Mouse (Mus musculus) right cerebral cortex, postnatal 36 days (tissue): ENCODE results near the gene Dvl2.
"Not testable (repeated sequence)": the region's sequence is repeated elsewhere in the genome, so short reads cannot be mapped to it uniquely, and the experiment has no call there.

Source experiments
- DNase-seq, 2 experiments: peaks; one replicate each; pipeline ENCODE4 v3.0.0; 2022; ENCODE audit warnings: low spot score in 2 of 2, mixed read lengths in 1 of 2

The Dvl2 gene

DNA sequence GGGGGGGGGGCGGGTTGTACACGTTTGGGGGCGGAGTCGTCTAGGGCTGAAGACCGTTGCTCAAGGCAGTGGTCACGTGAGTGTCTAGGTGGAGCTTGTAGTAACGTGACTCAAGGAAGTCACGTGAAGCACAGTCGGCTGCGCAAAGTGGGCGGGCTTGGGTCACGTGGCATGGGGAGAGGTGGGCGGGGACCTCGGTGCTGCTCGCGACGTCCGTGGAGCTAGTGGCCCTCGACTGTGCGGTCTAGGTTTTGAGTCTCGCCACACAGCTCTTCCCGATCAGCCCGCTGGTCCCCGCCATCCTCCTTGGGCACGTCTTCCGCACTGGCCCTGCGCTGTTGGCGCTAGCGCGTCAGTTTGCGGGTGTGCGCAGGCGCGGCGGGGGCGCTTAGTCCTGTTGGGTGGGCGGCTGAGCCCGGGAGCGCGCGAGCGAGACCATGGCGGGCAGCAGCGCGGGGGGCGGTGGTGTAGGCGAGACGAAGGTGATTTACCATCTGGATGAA, at the start of gene Dvl2:
Gene Dvl2, plus strand, starts transcription at position 200 of the 503 bp plus-strand sequence.
- DNase-seq, result peak; percentile 89 to 93

DNA sequence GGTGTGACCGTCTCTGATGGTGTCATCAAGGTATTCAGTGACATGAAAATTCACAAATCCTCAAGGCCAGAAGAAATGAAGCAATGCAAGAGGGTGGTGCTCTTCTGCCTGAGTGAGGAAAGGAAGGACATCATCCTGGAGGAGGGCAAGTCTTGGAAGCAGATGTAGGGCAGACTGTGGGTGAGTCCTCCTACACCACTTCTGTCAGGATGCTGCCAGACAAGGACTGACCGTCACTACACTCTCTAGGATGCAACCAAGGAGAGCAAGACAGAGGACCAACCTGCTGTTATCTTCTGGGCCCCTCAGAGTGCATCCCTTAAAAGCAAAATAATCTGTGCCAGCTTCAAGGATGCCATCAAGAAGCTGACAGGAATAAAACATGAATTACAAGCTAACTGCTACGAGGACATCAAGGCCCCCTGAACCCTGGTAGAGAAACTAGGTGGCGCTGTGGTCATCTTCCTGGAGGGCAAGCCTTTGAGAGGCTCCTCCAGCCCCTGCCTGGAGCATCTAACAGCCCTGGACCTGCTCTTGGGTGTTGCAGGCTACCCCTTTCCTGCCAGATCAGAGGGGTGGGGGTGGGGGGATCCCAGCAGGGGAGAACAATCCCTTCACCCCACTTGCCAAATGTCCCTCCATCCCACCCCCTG, 49.5 kb upstream of the Dvl2 start:
- no peak for DNase-seq

DNA sequence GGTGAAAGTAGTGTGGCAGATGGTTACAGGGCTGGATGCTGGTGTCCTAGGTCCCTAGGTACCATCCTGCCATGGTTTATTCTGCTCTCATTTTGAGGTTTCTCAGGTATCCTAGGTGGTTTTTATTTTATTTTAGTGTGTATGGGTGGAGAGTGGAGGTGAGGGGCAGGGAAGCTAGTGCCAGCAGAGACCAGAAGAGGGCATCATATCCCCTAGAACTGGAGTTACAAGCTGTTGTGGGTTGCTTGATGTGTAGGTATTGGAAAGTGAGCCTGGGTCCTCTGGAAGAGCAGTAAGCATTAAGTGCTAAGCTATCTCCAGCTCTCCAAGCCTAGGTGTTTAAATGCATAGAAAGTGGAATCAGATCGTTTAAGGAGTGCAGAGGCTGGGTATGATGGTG, 48.1 kb upstream of the Dvl2 start:
- no peak for DNase-seq

DNA sequence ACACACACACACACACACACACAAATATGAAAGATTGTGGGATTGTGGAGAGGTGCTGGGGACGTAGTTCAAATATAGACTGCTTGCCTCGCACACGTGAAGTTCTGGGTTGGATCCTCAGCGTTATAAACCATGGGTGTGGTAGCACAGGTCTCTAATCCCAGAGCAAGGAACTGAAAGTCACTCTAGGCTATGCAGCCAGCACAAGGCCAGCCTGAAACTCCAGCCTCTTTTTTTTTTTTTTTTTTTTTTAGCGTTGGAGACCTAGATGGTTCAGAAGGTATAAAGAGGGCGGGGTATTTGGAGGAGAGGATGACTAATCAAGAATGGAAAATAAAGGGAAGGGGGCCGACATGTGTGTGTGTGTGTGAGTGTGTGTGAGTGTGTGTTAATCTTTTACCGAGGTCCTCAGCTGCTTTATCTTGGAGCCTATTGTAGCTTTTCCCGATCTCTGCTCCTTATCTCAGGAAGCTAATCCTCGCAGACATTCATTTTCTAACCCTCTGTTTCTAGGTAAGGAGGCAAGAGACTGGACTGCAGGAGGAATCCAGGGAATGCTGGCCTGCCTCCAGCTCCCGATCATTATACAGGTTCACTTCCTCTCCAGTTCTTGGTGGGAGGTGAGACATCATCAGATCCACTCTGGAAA, 47.0 kb upstream of the Dvl2 start:
- no peak for DNase-seq

DNA sequence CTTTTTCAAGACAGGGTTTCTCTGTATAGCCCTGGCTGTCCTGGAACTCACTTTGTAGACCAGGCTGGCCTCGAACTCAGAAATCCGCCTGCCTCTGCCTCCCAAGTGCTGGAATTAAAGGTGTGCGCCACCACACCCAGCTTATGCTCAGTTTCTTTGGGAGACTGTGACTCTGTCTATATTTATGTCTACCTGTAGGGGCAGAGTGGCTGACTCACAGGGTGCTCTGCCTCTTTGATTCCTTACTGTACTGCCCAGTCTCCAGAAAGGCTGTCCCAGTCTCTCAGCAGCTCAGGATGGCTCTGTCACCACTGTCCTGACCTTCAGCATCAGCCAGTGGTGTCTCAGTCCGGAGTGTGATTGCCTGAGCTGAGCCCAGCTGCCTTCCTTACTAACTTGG, 44.8 kb upstream of the Dvl2 start:
- DNase-seq, result not testable (repeated sequence)

DNA sequence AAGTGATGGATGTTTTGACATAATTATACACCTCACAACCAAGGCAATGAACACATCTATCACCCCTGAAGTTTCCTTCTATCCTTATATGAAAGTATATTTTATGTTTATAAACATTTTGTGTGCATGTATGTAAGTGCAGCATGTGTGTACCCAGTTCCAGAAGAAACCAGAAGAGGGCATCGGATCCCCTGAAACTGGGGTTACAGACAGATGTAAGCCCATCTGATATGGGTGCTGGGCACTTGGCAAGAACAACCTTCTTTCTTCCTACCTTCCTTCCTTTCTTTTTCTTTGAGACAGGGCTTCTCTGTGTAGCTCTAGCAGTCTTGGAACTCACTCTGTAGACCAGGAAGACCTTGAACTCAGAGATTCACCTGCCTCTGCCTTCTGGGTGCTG, 44.2 kb upstream of the Dvl2 start:
- no peak for DNase-seq

DNA sequence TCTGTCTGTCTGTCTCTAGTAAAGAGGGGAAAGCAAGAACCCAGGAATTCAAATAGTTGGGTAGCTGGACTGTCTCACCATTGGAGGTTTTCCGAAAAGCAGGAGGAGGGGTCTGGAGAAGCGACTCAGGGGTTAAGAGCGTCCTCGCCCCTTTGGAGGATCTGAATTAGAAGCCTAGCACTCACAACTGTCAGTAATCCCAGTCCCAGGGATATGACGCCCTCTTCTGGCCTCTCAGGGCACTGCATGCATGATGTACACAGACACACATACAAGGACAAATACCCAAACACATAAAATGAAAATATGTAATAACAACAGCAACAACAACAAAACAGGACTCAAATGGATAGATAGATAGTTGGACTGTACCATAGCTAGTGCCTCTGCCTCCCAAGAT, 39.8 kb upstream of the Dvl2 start:
- DNase-seq, result no peak

DNA sequence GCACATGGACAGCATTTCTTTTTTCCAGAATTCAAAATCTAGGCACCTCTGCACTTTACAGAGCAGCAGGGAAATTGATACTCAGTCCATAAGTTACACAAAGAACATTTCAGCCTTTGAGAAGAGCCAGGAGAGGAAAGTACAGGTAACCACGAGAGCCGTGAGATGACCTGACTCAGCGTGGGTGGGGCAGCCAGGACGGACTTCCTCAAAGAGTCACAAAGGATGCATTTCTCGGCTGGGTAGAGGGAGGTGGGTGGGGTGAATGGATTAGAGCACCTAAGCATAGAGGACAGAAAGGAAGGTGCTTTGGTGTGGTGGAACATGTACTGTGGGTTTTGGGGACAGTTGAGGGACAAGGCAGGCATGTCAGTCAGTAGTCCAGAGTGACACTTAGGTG, 38.6 kb upstream of the Dvl2 start:
- DNase-seq, result no peak

DNA sequence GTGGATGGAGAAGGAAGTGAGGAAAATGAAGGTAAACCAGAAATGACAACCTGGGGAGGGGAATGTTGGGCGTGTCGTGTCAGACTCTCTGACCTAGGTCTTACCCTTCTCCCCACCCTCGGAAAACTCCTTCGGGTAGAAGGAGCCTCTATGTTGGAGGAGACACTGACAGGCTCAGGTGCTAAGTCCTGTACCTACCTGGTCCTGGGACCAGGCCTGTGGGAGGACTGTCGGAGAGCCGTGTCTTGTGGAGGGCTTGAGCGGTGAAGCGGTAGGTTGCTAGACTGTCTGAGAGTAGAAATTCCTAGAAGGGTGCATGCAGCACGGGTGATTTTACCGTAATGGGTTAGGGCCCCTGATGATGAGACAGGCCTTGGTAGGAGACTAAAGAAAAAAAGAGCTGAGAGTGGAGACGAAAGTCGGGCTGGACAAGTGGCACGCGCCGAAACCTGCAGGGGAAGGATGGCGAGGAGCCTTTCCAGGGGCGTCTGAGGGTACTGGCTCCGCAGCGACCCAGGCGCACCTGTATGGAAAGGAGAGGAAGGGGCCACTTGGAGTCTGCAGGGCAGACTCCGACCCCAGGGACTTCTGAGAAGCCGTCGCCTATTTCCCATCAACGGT, 35.6 kb upstream of the Dvl2 start, which contains the start of gene Cldn7:
Gene Cldn7, plus strand, starts transcription at position 130 of the 621 bp plus-strand sequence.
- no peak for DNase-seq

DNA sequence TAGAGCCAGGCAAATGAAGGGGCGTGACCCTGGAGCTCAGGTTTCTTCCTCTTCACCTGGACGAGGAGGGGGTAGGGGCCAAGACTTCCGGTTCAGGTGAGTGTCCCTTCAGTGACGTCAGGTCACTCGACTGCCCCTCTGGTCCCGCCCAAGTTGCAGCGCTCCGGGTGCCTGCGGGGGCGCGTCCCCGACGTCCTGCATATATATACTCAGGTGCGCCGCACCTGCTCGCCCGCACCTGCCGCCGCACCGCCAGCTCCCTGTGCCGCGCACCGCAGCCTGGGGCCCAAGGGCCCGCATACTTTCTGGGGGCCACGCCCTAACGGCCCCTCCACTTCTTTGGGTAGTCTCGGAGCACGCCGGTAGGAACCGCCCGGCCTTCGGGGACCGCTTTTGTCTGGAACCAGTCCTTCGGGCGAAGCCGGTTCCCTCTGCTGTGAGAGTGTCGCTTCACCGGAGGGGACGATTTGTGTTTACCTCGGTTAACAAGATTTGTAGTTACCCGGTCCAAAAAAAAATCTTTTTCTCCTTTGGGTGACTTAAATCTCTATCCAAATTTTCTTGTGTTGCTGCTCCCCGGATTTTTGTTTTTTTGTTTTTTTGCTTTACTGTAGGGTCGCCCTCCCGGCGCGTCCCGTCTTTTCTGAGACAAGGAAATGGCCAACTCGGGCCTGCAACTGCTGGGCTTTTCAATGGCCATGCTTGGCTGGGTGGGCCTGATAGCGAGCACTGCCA, 35.0 kb upstream of the Dvl2 start:
- no peak for DNase-seq

DNA sequence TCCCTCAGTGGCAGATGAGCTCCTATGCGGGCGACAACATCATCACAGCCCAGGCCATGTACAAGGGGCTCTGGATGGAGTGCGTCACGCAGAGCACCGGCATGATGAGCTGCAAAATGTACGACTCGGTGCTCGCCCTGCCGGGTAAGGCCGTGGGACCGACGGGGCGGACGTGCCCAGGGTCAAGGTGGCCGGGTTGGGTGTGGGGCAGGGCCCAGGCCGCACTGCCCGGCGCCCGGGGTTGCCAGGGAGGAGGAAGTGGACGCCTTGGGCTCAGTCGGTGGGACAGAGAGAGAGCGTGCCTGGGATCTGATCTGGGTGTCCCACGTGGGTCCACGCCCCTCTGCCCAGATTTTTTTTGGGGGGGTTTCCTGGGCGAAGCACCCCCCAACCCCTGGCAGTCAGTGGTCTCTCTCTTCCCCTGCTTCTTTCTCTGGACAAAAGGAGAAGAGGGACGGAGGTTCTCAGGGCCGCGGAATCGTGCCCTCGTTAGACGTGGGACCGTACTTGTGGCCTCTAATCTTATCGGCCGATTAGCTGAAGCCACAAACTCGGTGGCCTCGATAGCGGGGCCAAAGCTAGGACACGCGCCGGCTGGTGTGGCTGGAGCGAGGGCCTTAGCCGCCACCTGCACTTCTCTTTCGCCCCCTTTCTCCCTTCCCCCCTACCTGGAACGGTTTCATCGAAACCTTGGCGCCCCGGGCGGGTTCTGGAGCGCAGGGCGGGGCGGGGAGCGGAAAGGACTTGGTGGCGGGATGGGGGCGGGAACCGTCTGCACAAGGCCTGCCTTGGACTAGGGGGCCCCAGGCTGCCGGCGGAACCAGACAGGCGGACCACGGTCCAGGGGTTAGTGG, 34.2 kb upstream of the Dvl2 start:
- no peak for DNase-seq

DNA sequence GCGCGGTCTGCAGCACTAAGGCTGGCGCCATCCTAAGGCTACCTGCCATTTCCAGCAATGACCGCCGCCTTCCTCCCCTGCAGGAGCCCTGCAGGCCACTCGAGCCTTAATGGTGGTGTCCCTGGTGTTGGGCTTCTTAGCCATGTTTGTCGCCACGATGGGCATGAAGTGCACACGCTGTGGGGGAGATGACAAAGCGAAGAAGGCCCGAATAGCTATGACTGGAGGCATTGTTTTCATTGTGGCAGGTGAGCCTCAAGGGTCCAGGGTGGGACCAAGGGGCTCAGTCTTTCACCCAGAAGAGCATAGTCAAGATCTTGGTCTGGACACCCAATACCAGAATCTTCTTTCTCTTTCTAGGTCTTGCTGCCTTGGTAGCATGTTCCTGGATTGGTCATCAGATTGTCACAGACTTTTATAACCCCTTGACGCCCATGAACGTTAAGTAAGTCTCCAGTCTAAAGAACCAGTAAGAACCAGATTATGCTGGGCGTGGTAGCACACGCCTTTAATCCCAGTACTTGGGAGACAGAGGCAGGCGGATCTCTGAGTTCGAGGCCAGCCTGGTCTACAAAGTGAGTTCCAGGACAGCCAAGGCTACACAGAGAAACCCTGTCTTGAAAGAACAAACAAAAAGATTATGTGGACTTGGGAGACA, 33.4 kb upstream of the Dvl2 start:
- DNase-seq, result no peak

DNA sequence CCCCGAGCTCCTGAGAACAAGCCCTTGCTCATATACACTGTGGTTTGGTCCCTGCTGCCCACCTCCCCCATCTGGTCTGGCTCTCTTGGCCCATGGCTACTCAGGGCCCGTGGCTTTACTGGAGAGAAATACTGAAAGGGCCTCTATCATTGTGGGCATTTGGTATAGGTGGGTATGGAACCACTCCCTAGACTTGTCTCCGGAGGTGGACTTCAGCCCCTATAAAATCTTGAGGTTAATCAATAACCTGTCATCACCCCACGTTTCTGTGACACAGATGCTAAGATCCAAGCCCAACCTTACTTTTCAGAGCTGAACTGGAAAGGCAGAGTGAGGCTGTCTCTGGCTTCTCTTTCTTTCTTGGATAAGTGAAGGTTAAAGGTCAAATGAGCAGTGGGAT, 31.6 kb upstream of the Dvl2 start:
- no peak for DNase-seq

DNA sequence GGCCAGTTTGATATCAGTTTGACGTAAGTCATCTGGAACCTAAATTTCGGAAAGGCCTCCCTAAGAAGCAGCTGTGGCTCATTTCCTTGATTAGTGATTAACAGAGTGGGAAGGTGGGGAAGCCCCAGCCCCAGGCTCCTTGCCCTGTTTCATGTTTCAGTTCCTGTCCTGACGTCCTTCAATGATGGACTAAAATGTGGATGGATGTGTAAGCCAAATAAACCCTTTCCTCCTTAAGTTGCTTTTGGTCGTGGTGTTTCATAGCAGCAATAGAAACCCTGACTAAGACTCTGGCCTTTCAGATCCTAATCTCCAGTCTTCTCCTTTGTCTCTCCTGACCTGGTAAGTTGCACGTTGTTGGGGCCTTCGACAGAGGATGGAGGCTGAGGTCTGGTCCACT, 30.2 kb upstream of the Dvl2 start:
- DNase-seq, result no peak

DNA sequence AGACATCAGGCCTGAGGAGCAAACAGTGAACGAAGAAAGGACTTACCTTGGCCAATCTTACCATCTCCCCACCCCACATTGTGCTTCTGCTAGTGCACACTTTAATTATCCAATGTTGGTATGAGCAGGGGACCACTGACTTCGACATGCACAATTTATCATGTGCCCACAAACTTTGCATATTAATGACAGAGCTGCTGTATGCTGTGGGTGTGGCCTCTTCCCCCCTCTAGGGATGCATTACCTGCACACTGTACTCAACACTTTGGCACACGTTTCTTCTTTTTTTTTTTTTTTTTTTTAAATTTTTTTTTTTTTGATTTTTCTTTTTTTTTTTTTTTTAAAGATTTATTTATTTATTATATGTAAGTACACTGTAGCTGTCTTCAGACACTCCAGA, 29.6 kb upstream of the Dvl2 start:
- no peak for DNase-seq

DNA sequence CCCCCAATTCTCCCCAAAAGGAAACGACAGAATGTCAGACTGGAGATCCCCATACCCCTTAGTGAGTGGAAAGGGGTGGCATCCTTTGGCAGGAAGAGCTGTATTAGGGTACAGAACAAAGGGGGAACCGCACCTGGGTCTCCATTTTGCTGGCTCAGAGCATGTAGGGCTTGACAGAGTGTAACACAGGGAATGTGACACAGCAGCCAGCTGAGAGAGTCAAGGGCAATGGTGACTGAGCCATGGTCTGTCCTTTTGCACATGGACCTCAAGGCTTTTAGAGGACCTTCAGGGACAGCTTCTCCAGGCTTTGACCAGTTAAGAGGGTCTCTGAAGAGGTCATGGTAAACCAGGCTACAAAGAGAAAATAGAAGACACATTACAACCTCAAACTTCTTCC, 25.5 kb upstream of the Dvl2 start:
- no peak for DNase-seq

DNA sequence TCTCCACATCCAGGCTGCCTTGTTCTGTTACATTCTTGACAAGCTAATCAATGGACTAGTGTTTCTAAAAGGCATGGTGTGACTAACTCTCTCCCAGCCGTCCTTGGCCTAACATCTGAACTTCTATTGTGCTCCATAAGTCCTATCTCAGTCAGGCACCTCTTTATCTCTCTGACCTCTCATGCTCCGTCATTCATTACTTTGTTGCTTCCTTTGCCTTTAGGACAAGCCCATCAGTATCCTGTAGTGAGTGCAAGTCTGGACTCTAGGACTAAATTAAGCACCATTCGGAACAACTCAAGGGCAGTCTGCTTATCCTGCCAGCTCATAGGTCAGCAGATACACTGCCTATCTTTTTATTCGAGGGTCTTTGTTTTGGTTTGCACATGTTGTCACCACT, 24.1 kb upstream of the Dvl2 start:
- DNase-seq, result no peak

DNA sequence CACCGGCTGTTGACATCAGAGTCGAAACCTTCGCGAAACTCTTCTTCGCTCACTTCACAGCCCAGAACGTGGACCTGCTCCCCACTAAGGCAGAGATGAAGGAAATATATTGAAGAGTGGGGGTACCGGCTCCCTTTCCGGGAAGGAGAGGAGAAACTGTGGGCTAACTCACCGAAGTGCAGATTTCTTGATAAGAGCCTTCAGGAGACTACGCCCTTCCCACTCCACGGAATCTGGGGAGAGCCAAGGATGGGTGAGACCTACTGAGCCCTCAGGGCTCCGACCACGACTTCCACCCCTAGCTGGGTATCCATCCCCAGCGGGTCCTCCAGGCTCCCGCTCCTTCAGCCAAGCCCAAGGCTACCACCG, 20.6 kb upstream of the Dvl2 start:
- no peak for DNase-seq

DNA sequence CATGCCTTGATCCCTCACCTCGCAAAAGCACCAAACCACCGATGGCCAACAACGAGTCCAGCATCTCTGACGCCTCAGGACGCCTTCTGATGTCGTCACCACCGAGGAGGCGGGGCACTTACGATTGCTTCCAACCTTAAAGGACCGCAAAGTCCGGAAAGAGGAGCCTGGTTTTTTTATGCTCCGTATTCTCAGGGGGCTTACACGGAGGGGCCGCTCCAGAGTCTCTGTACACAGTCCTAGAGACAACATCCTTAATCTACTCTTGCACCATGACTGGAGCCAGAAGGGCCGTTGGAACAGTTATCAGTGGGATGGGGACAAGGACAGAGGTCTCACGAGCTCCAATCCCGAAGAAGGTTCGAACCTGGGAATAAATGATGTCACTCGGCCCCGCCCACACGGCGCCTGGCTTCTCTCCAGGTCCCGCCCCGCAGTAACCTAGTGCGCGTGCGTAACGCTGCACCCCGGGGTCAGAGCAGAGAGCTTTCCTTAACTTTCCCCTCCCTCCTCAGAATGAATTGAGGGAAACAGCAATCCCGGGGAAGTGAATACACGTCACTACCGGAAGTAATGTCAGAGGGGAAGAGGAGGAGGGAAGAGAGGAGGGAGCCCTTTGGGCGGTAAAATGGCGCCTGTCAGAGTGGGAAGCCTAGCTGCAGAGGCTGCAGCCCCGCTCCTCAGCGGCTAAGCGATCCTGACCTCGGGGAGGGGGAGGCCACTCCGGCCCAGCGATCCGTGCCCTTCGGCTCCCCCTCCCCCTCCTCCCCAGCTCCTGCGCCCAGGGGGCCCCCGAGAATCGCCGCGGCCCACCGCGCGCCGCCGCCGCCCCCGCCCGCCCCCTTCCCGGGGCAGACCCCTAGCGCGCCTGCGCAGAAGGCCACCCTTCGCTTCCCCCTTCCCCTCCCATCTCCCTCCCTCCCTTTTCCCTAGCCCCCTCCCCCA, 19.9 kb upstream of the Dvl2 start:
- peak; percentile 98 to 99 for DNase-seq
